In genomic region chr6:53795788-53796187, GRCm38 (mm10) we compare ENCODE assay signal across 8 mouse cellular contexts. TPM values are rescaled to one million over a fixed set of nuclear protein-coding genes. Genes with fewer than 3 reads are reported as not detected.
DNase-seq lines count a peak whose midpoint lies in the region; ATAC-seq and TF ChIP-seq lines count a peak whose summit lies in the region.

No protein-coding gene starts in this region.

- no peak overlapping the region for H3K4me3 ChIP-seq in kidney, postnatal 0 days (replicated peaks; ENCODE audit: low read depth, low read length)

- no peaks in the 10 kb centered on the region for H3K9me3 ChIP-seq in kidney, postnatal 0 days (replicated peaks; ENCODE audit: low read length)

- 27% methylated on average over 5 of the region's 5 CpGs for WGBS in kidney, postnatal 0 days

- no peaks in the 10 kb centered on the region for H3K36me3 ChIP-seq in kidney, postnatal 0 days (ENCODE audit: insufficient read depth, low read length)

- ATAC-seq in kidney, postnatal 0 days (replicated peaks; ENCODE audit: low FRiP score, low read depth), result peak; percentile 61; the same call in 1 of the 2 replicates

- DNase-seq in gastrocnemius, postnatal 10 days, result peak; percentile 37
- DNase-seq in gastrocnemius, adult 8-10 months (ENCODE audit: low spot score in 2 of 2), result no peak
- peak; percentile 36 for DNase-seq in urinary bladder, postnatal 25 days (ENCODE audit: low spot score)
- no peak for DNase-seq in urinary bladder, postnatal 4 days (ENCODE audit: low spot score in 2 of 2)
- peak; percentile 58 for DNase-seq in embryo, embryonic 9.5 days (ENCODE audit: extremely low spot score)
- DNase-seq in kidney, postnatal 0 days (ENCODE audit: low spot score), result peak; percentile 87
- peak; percentile 16 for DNase-seq in naive thymus-derived CD4-positive, alpha-beta T cell, adult 2 months (ENCODE audit: low read depth)
- DNase-seq in right cerebral cortex, postnatal 4 days, result no peak

- TF ChIP-seq CTCF in kidney, postnatal 0 days (IDR thresholded peaks at IDR 0.05; ENCODE audit: low read depth), result peak; percentile 69

- no peaks in the 10 kb centered on the region for H3K27me3 ChIP-seq in kidney, postnatal 0 days (ENCODE audit: insufficient read depth, low read length)

- no peak overlapping the region for H3K4me2 ChIP-seq in kidney, postnatal 0 days (ENCODE audit: low read length)

- no peak overlapping the region for H3K9ac ChIP-seq in kidney, postnatal 0 days (ENCODE audit: low read depth, low read length)

- no peaks in the 10 kb centered on the region; the same call in 1 of the 2 replicates for H3K4me1 ChIP-seq in kidney, postnatal 0 days (replicated peaks; ENCODE audit: insufficient read depth, low read length)

- no peak overlapping the region for H3K27ac ChIP-seq in kidney, postnatal 0 days

RNA-seq across cellular contexts. Expression of gene Tril, which starts 24.8 kb away (rescaled TPM):
- total RNA-seq in gastrocnemius, postnatal 10 days (2021), result 10 to 100 TPM; 16.8 to 18.1 TPM
- 1 to 10 TPM; 1.1 to 1.5 (median 1.3) TPM for total RNA-seq in gastrocnemius, adult 8-10 months (2022)
- 76.7 and 77.7 TPM in 2 replicates for polyA plus RNA-seq in kidney, postnatal 0 days (2015; fragmentation: Nextera tagmentation; extraction: Ambion mirVana)

Comparison
In these comparisons a context has a peak if more than half of its experiments do, and no peak if none do; other contexts are left out.
1. DNase-seq: peak in gastrocnemius, postnatal 10 days (single experiment), urinary bladder, postnatal 25 days (single experiment), embryo, embryonic 9.5 days (single experiment), kidney, postnatal 0 days (single experiment) and naive thymus-derived CD4-positive, alpha-beta T cell, adult 2 months (single experiment); none in gastrocnemius, adult 8-10 months (0 of 2), urinary bladder, postnatal 4 days (0 of 2) and right cerebral cortex, postnatal 4 days (single experiment).
2. RNA of gene Tril, which starts 24.8 kb away (total RNA-seq): 16.8 to 18.1 TPM in gastrocnemius, postnatal 10 days; 1.1 to 1.5 TPM in gastrocnemius, adult 8-10 months; every median in the first group is over 4 times any median in the second.